Mouse (Mus musculus): ENCODE results near the gene Gdpd3. TPM values are rescaled to one million over a fixed set of nuclear protein-coding genes. Genes with fewer than 3 reads are reported as not detected.

Gdpd3 gene
- polyA plus RNA-seq, 1 experiment from 2014 or later: 1.8 TPM

DNA sequence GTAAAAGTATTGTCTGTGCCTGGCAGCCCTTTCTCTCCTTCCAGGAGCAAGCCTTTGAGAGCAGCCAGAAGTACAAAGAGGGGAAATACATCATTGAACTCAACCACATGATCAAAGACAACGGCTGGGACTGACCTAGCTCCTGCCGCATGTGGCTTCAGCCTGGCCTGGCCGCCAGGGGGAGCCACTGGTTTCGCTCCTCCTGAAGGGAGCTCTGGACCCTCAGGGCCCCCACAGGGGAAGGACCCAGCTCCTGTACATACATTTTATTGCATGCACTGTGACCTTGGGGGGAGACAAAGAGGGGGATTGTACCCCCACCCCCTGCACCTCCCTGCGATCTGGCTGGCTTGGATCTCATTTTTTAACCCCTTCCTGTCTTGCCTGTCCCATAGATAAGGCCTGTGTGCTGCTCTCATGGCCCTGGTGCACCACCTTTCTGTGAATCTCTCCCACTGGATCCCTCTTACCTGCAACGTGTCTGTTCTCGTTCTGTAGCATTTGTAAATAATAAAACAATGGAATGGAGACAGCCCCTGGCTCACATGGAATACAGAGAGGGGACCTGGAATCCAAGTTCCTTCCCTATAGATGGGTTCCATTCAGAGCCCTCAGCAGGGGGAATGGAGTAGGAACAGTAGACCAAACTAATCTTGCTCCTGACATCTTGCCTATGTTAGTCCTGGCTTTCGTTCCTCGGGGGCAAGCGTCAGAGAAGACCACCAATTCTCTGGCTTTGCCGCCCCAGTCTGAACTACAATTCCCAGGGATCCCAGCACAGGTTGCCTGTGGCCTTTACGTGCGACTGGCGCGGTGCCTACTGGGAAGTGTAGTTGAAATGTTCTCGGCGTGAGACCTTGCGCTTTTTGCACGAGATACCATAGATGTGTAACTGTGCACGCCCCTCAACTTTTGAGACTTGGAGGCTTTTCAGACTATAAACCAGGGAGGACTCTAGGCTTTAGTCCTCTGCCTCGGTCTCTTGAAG, 14.1 kb downstream of the Gdpd3 start:
- peak overlapping the region; percentile 66 for H3K9ac ChIP-seq
- under 1% methylated on average over 21 of the region's 21 CpGs for WGBS
- H3K9me3 ChIP-seq (ENCODE audit: control insufficient read depth, low read length): no peaks in the 10 kb centered on the region
- ATAC-seq (ENCODE audit: low FRiP score) (peak; percentile 77), DNase-seq (ENCODE audit: low spot score) (peak; percentile 91)
- peak overlapping the region; percentile 40 for H3K4me3 ChIP-seq (replicated peaks; ENCODE audit: low read length)
- H3K4me2 ChIP-seq (replicated peaks): peak overlapping the region; percentile 99
- H3K27ac ChIP-seq: peak overlapping the region; percentile 76
- H3K4me1 ChIP-seq (replicated peaks; ENCODE audit: control insufficient read depth, insufficient read depth, low read length): peaks cover 27% of the 10 kb centered on the region
- H3K36me3 ChIP-seq (replicated peaks; ENCODE audit: control insufficient read depth, insufficient read depth): peaks cover 32% of the 10 kb centered on the region
- H3K27me3 ChIP-seq (ENCODE audit: control insufficient read depth, insufficient read depth, low read length): no peaks in the 10 kb centered on the region

- ATAC-seq (ENCODE audit: low FRiP score) (peak; percentile 12; the same call in 1 of the 2 replicates), DNase-seq (ENCODE audit: low spot score) (no peak)
- Histone ChIP-seq H3K27me3 (ENCODE audit: control insufficient read depth, insufficient read depth, low read length) (no peaks in the 10 kb centered on the region), H3K36me3 (replicated peaks; ENCODE audit: control insufficient read depth, insufficient read depth) (peaks cover 34% of the 10 kb centered on the region), H3K4me3 (replicated peaks; ENCODE audit: low read length) (peak within 1 kb of the TSS; percentile 40), H3K27ac (peak within 1 kb of the TSS; percentile 76), H3K9me3 (ENCODE audit: control insufficient read depth, low read length) (no peaks in the 10 kb centered on the region), H3K4me1 (replicated peaks; ENCODE audit: control insufficient read depth, insufficient read depth, low read length) (peaks cover 22% of the 10 kb centered on the region), H3K9ac (peak within 1 kb of the TSS; percentile 66), H3K4me2 (replicated peaks) (peak within 1 kb of the TSS; percentile 99)
- WGBS: 7% methylated on average over 22 of the region's 22 CpGs
Observed at GRCm38 (mm10) chr7:126780971-126781635, 15.0 kb downstream of the Gdpd3 start, which contains the start of gene Tbx6. Gene Tbx6 (plus strand): TSS chr7:126781483.

GRCm38 (mm10) chr7:126781661-126782370, 15.7 kb downstream of the Gdpd3 start:
- 39% methylated on average over 11 of the region's 11 CpGs for WGBS
- Histone ChIP-seq H3K27ac (no peak overlapping the region), H3K4me2 (replicated peaks) (peak overlapping the region; percentile 99; the same call in 1 of the 2 replicates), H3K9me3 (ENCODE audit: control insufficient read depth, low read length) (no peaks in the 10 kb centered on the region), H3K4me1 (replicated peaks; ENCODE audit: control insufficient read depth, insufficient read depth, low read length) (peaks cover 20% of the 10 kb centered on the region), H3K9ac (peak overlapping the region; percentile 66; the same call in 1 of the 2 replicates), H3K36me3 (replicated peaks; ENCODE audit: control insufficient read depth, insufficient read depth) (peaks cover 41% of the 10 kb centered on the region), H3K27me3 (ENCODE audit: control insufficient read depth, insufficient read depth, low read length) (no peaks in the 10 kb centered on the region), H3K4me3 (replicated peaks; ENCODE audit: low read length) (no peak overlapping the region)
- no peak for DNase-seq (ENCODE audit: low spot score)
- ATAC-seq (ENCODE audit: low FRiP score): no peak

GRCm38 (mm10) chr7:126782693-126783092, 16.6 kb downstream of the Gdpd3 start:
- H3K4me1 ChIP-seq (replicated peaks; ENCODE audit: control insufficient read depth, insufficient read depth, low read length): peaks cover 14% of the 10 kb centered on the region
- DNase-seq (ENCODE audit: low spot score) (no peak), ATAC-seq (ENCODE audit: low FRiP score) (no peak)
- no peak overlapping the region for H3K4me3 ChIP-seq (replicated peaks; ENCODE audit: low read length)
- H3K9me3 ChIP-seq (ENCODE audit: control insufficient read depth, low read length): no peaks in the 10 kb centered on the region
- H3K27ac ChIP-seq: no peak overlapping the region
- no peak overlapping the region for H3K9ac ChIP-seq
- H3K27me3 ChIP-seq (ENCODE audit: control insufficient read depth, insufficient read depth, low read length): no peaks in the 10 kb centered on the region
- 83% methylated on average over 13 of the region's 13 CpGs for WGBS
- peaks cover 50% of the 10 kb centered on the region for H3K36me3 ChIP-seq (replicated peaks; ENCODE audit: control insufficient read depth, insufficient read depth)
- H3K4me2 ChIP-seq (replicated peaks): peak overlapping the region; percentile 15; the same call in 1 of the 2 replicates

DNA sequence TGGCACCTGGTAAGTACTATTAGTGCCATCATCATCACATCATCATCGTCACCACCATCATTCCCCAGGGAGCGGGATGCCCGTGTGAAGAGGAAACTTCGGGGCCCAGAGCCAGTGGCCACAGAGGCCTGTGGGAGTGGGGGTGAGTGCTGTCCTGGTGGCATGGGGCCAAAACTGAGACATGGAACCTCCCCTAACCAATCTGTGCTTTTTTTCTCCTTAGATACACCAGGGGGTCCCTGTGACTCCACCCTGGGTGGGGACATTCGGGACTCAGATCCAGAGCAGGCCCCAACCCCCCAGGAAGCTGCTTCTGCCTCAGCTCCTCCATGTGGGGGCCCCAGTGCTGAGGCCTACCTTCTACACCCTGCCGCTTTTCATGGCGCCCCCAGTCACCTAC, 18.3 kb downstream of the Gdpd3 start:
- Histone ChIP-seq H3K4me3 (replicated peaks; ENCODE audit: low read length) (no peak overlapping the region), H3K4me1 (replicated peaks; ENCODE audit: control insufficient read depth, insufficient read depth, low read length) (peaks cover 6% of the 10 kb centered on the region), H3K9ac (no peak overlapping the region), H3K4me2 (replicated peaks) (no peak overlapping the region), H3K9me3 (ENCODE audit: control insufficient read depth, low read length) (no peaks in the 10 kb centered on the region), H3K27ac (no peak overlapping the region), H3K27me3 (ENCODE audit: control insufficient read depth, insufficient read depth, low read length) (no peaks in the 10 kb centered on the region), H3K36me3 (replicated peaks; ENCODE audit: control insufficient read depth, insufficient read depth) (peaks cover 57% of the 10 kb centered on the region)
- WGBS: 90% methylated on average over 7 of the region's 7 CpGs
- no peak for DNase-seq (ENCODE audit: low spot score)
- no peak for ATAC-seq (ENCODE audit: low FRiP score)

GRCm38 (mm10) chr7:126785056-126785455, 18.9 kb downstream of the Gdpd3 start:
- Histone ChIP-seq H3K4me3 (replicated peaks; ENCODE audit: low read length) (no peak overlapping the region), H3K4me1 (replicated peaks; ENCODE audit: control insufficient read depth, insufficient read depth, low read length) (peaks cover 6% of the 10 kb centered on the region), H3K36me3 (replicated peaks; ENCODE audit: control insufficient read depth, insufficient read depth) (peaks cover 63% of the 10 kb centered on the region), H3K27me3 (ENCODE audit: control insufficient read depth, insufficient read depth, low read length) (no peaks in the 10 kb centered on the region), H3K27ac (no peak overlapping the region), H3K9ac (no peak overlapping the region), H3K4me2 (replicated peaks) (no peak overlapping the region), H3K9me3 (ENCODE audit: control insufficient read depth, low read length) (no peaks in the 10 kb centered on the region)
- DNase-seq (ENCODE audit: low spot score) (no peak), ATAC-seq (ENCODE audit: low FRiP score) (no peak)
- WGBS: 86% methylated on average over 4 of the region's 4 CpGs

- no peak overlapping the region for H3K4me3 ChIP-seq (replicated peaks; ENCODE audit: low read length)
- no peaks in the 10 kb centered on the region for H3K27me3 ChIP-seq (ENCODE audit: control insufficient read depth, insufficient read depth, low read length)
- peaks cover 11% of the 10 kb centered on the region for H3K4me1 ChIP-seq (replicated peaks; ENCODE audit: control insufficient read depth, insufficient read depth, low read length)
- H3K36me3 ChIP-seq (replicated peaks; ENCODE audit: control insufficient read depth, insufficient read depth): peaks cover 68% of the 10 kb centered on the region
- no peak overlapping the region for H3K9ac ChIP-seq
- H3K9me3 ChIP-seq (ENCODE audit: control insufficient read depth, low read length): no peaks in the 10 kb centered on the region
- WGBS: 93% methylated on average over 14 of the region's 14 CpGs
- ATAC-seq (ENCODE audit: low FRiP score) (no peak), DNase-seq (ENCODE audit: low spot score) (no peak)
- H3K4me2 ChIP-seq (replicated peaks): no peak overlapping the region
- no peak overlapping the region for H3K27ac ChIP-seq
Observed at GRCm38 (mm10) chr7:126786142-126786541, 20.0 kb downstream of the Gdpd3 start.

- H3K4me2 ChIP-seq (replicated peaks): no peak overlapping the region
- H3K4me1 ChIP-seq (replicated peaks; ENCODE audit: control insufficient read depth, insufficient read depth, low read length): peaks cover 19% of the 10 kb centered on the region
- H3K4me3 ChIP-seq (replicated peaks; ENCODE audit: low read length): no peak overlapping the region
- no peak for ATAC-seq (ENCODE audit: low FRiP score)
- no peak overlapping the region for H3K27ac ChIP-seq
- no peak for DNase-seq (ENCODE audit: low spot score)
- no peak overlapping the region for H3K9ac ChIP-seq
- no peaks in the 10 kb centered on the region for H3K27me3 ChIP-seq (ENCODE audit: control insufficient read depth, insufficient read depth, low read length)
- 90% methylated on average over 4 of the region's 4 CpGs for WGBS
- H3K36me3 ChIP-seq (replicated peaks; ENCODE audit: control insufficient read depth, insufficient read depth): peaks cover 64% of the 10 kb centered on the region
- H3K9me3 ChIP-seq (ENCODE audit: control insufficient read depth, low read length): no peaks in the 10 kb centered on the region
Observed at GRCm38 (mm10) chr7:126789141-126789540, 23.0 kb downstream of the Gdpd3 start.

Data from hindbrain, embryonic 14.5 days (tissue).